Mouse (Mus musculus): ENCODE measurements around the gene Snx29. TPM values are rescaled to one million over a fixed set of nuclear protein-coding genes. Genes with fewer than 3 reads are reported as not detected.

Gene Snx29
- total and polyA plus RNA-seq, 2 experiments from 2014 or later: 7.0 to 22.8 TPM

GRCm38 (mm10) chr16:11738341-11738740 lies 415.6 kb downstream of the Snx29 start:
- Histone ChIP-seq H3K9me3 (ENCODE audit: low read length) (no peaks in the 10 kb centered on the region), H3K4me1 (ENCODE audit: insufficient read depth, low read length) (no peaks in the 10 kb centered on the region), H3K27me3 (ENCODE audit: insufficient read depth, low read length) (no peaks in the 10 kb centered on the region), H3K9ac (replicated peaks; ENCODE audit: low read length, poor library complexity, severe bottlenecking) (no peak overlapping the region), H3K4me2 (ENCODE audit: low read depth, low read length, poor library complexity, severe bottlenecking) (no peak overlapping the region), H3K4me3 (ENCODE audit: low read depth, low read length) (no peak overlapping the region), H3K27ac (ENCODE audit: low read depth, low read length) (no peak overlapping the region), H3K36me3 (ENCODE audit: insufficient read depth, low read length) (no peaks in the 10 kb centered on the region)
- TF ChIP-seq CTCF (IDR thresholded peaks at IDR 0.05): no peak
- ATAC-seq (ENCODE audit: low FRiP score) (no peak), DNase-seq (ENCODE audit: low spot score) (no peak)
- 61% methylated on average over 7 of the region's 7 CpGs for WGBS

DNA sequence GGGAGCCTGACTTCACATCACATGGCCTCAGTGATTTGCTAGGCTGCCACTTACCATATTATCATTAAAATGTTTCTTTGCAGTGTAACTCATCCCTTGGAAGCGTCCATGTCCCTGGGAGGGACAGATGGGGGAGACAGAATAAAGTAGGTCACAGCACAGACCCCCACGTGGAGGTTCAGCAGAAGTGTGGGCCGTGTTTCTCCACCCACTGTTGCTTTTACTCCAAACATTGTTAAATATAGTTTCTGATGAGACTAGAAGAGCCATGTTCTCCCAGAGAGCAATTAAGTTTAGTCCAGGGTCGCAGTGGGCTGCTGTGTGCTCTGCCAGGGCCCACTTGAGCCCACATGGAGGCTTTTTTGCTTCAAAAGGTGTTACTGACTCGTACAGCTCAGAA lies 419.2 kb downstream of the Snx29 start:
- WGBS: 83% methylated on average over 5 of the region's 5 CpGs
- no peak for ATAC-seq (ENCODE audit: low FRiP score)

DNA sequence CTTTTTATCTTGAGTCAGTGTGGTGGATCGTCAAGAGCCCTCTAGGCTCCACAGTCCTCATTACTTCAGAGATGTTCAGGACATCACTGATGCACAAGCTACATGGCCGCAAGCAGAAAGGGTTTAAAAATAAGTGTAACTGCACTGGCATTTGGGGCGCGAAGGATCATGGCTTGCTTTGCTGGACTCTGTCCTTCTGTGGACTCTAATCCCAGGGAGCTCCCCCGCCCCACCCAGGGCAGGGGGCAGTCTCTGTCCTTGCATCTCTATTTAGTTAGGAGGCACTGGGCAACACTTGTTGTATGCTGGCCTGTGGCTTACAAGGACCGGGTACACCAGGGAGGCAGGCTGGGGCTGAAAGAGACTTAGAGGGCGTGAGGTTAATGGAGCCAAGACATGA lies 419.6 kb downstream of the Snx29 start:
- no peak for TF ChIP-seq CTCF (IDR thresholded peaks at IDR 0.05)
- no peaks in the 10 kb centered on the region for H3K36me3 ChIP-seq (ENCODE audit: insufficient read depth, low read length)
- DNase-seq (ENCODE audit: low spot score) (no peak), ATAC-seq (ENCODE audit: low FRiP score) (no peak)
- H3K4me3 ChIP-seq (ENCODE audit: low read depth, low read length): no peak overlapping the region
- no peaks in the 10 kb centered on the region for H3K4me1 ChIP-seq (ENCODE audit: insufficient read depth, low read length)
- H3K4me2 ChIP-seq (ENCODE audit: low read depth, low read length, poor library complexity, severe bottlenecking): no peak overlapping the region
- no peak overlapping the region for H3K27ac ChIP-seq (ENCODE audit: low read depth, low read length)
- no peaks in the 10 kb centered on the region for H3K27me3 ChIP-seq (ENCODE audit: insufficient read depth, low read length)
- no peak overlapping the region for H3K9ac ChIP-seq (replicated peaks; ENCODE audit: low read length, poor library complexity, severe bottlenecking)
- H3K9me3 ChIP-seq (ENCODE audit: low read length): no peaks in the 10 kb centered on the region
- 79% methylated on average over 7 of the region's 7 CpGs for WGBS

More for the DNA sequence above, 419.2 kb downstream of the Snx29 start:
- no peak for DNase-seq (ENCODE audit: low spot score)
- Histone ChIP-seq H3K4me2 (ENCODE audit: low read depth, low read length, poor library complexity, severe bottlenecking) (no peak overlapping the region), H3K27ac (ENCODE audit: low read depth, low read length) (no peak overlapping the region), H3K9me3 (ENCODE audit: low read length) (no peaks in the 10 kb centered on the region), H3K4me3 (ENCODE audit: low read depth, low read length) (no peak overlapping the region), H3K27me3 (ENCODE audit: insufficient read depth, low read length) (no peaks in the 10 kb centered on the region), H3K36me3 (ENCODE audit: insufficient read depth, low read length) (no peaks in the 10 kb centered on the region), H3K9ac (replicated peaks; ENCODE audit: low read length, poor library complexity, severe bottlenecking) (no peak overlapping the region), H3K4me1 (ENCODE audit: insufficient read depth, low read length) (no peaks in the 10 kb centered on the region)
- TF ChIP-seq CTCF (IDR thresholded peaks at IDR 0.05): no peak

DNA sequence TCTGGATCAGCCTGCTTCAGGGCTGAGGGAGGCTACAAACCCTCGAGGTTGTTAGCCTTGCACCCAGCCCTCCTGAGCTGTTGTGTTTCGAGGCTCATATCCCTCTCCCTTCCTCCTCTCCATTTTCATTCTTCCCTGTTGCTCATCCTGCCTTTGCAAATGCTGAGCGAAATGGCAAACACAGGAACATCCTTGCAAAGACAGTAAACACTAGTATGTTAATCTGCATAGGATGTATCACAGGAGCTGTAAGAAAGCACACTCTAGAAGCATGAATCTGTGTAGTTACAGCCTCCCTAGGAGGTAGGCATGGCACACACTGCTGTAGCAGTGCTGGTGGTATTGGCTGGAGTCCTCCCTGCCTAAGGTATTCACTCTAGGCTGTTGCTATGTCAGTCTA lies 420.3 kb downstream of the Snx29 start:
- ATAC-seq (ENCODE audit: low FRiP score) (no peak), DNase-seq (ENCODE audit: low spot score) (no peak)
- WGBS: 72% methylated on average over 3 of the region's 3 CpGs
- Histone ChIP-seq H3K9ac (replicated peaks; ENCODE audit: low read length, poor library complexity, severe bottlenecking) (no peak overlapping the region), H3K27ac (ENCODE audit: low read depth, low read length) (no peak overlapping the region), H3K4me2 (ENCODE audit: low read depth, low read length, poor library complexity, severe bottlenecking) (no peak overlapping the region), H3K36me3 (ENCODE audit: insufficient read depth, low read length) (no peaks in the 10 kb centered on the region), H3K4me3 (ENCODE audit: low read depth, low read length) (no peak overlapping the region), H3K9me3 (ENCODE audit: low read length) (no peaks in the 10 kb centered on the region), H3K27me3 (ENCODE audit: insufficient read depth, low read length) (no peaks in the 10 kb centered on the region), H3K4me1 (ENCODE audit: insufficient read depth, low read length) (no peaks in the 10 kb centered on the region)
- TF ChIP-seq CTCF (IDR thresholded peaks at IDR 0.05): no peak

DNA sequence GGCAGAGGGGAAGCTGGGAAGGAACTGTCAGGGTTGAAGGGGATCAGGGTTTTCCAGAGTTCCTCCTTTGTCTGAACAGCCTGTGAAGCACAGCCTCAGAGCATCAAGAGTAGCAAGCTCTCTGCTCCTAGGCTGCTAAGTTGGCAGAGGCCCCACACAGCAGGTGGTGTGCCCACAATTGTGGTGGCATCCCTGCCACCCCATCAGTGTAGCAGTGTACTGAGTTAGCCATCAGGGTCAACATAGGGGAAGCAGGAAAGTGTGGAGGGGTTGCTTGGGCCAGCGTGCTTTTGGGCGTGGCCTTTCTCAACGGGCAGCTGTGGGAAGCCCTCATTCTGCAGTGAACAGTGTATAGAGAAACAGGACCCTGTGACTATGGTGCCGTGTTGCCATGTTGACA lies 421.0 kb downstream of the Snx29 start:
- ATAC-seq (ENCODE audit: low FRiP score): no peak
- no peak for TF ChIP-seq CTCF (IDR thresholded peaks at IDR 0.05)
- 88% methylated on average over 4 of the region's 4 CpGs for WGBS

DNA sequence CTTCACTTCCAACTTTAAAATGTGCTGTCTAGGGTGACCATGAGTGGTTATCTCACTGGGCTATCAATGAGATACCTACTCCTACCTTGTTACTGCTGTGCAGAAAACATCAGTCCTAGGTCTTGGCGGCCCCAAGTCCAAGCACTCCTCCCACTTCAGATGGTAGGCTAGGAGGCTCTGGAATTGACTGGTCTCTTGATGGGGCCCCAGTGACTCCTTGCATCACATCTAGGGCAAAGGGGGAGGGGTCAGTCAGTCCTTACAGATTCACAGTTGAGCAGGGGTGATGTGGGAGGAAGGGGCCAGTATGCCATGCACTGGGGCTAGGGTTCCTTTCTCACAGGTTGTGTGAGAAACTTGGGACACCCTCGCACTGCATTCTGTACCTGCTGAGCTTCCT lies 423.3 kb downstream of the Snx29 start:
- no peak for TF ChIP-seq CTCF (IDR thresholded peaks at IDR 0.05)
- ATAC-seq (ENCODE audit: low FRiP score) (no peak), DNase-seq (ENCODE audit: low spot score) (no peak)
- Histone ChIP-seq H3K4me3 (ENCODE audit: low read depth, low read length) (no peak overlapping the region), H3K9ac (replicated peaks; ENCODE audit: low read length, poor library complexity, severe bottlenecking) (no peak overlapping the region), H3K9me3 (ENCODE audit: low read length) (no peaks in the 10 kb centered on the region), H3K4me2 (ENCODE audit: low read depth, low read length, poor library complexity, severe bottlenecking) (no peak overlapping the region), H3K36me3 (ENCODE audit: insufficient read depth, low read length) (no peaks in the 10 kb centered on the region), H3K27ac (ENCODE audit: low read depth, low read length) (no peak overlapping the region), H3K4me1 (ENCODE audit: insufficient read depth, low read length) (no peaks in the 10 kb centered on the region), H3K27me3 (ENCODE audit: insufficient read depth, low read length) (no peaks in the 10 kb centered on the region)
- WGBS: 98% methylated on average over 2 of the region's 2 CpGs

More for the DNA sequence above, 421.0 kb downstream of the Snx29 start:
- Histone ChIP-seq H3K27ac (ENCODE audit: low read depth, low read length) (no peak overlapping the region), H3K36me3 (ENCODE audit: insufficient read depth, low read length) (no peaks in the 10 kb centered on the region), H3K9ac (replicated peaks; ENCODE audit: low read length, poor library complexity, severe bottlenecking) (no peak overlapping the region), H3K4me1 (ENCODE audit: insufficient read depth, low read length) (no peaks in the 10 kb centered on the region), H3K4me3 (ENCODE audit: low read depth, low read length) (no peak overlapping the region), H3K27me3 (ENCODE audit: insufficient read depth, low read length) (no peaks in the 10 kb centered on the region), H3K9me3 (ENCODE audit: low read length) (no peaks in the 10 kb centered on the region), H3K4me2 (ENCODE audit: low read depth, low read length, poor library complexity, severe bottlenecking) (no peak overlapping the region)
- no peak for DNase-seq (ENCODE audit: low spot score)
